Mouse (Mus musculus) heart, embryonic 15.5 days (tissue): Measurements from ENCODE around the gene Nebl. TPM values are rescaled to one million over a fixed set of nuclear protein-coding genes. Genes with fewer than 3 reads are reported as not detected.

Source experiments
- ATAC-seq: fragments of 200-750 bp; cut with Nextera tagmentation; replicated peaks from 2 replicates; pipeline ENCODE4 v1.8.0; 2017; ENCODE audit warnings: low read depth, moderate TSS enrichment; ENCODE audit not compliant: insufficient number of reproducible peaks, insufficient read depth, low FRiP score
- H3K27ac ChIP-seq: fragments of 300-500 bp; sonication (generic); 2 replicates; pipeline ENCODE4 v1.5.1; 2015; ENCODE audit warnings: mild to moderate bottlenecking, inconsistent platforms
- H3K27me3 ChIP-seq: fragments of 300-500 bp; sonication (generic); 2 replicates; pipeline ENCODE4 v1.6.1; 2015; ENCODE audit warnings: inconsistent platforms
- H3K36me3 ChIP-seq: fragments of 300-500 bp; sonication (generic); 2 replicates; pipeline ENCODE4 v1.6.1; 2015; ENCODE audit warnings: mild to moderate bottlenecking, inconsistent platforms
- H3K4me1 ChIP-seq: fragments of 300-500 bp; sonication (generic); replicated peaks from 2 replicates; pipeline ENCODE4 v1.6.1; 2015; ENCODE audit warnings: inconsistent platforms
- H3K4me2 ChIP-seq: fragments of 300-500 bp; sonication (generic); 2 replicates; pipeline ENCODE4 v1.6.1; 2015; ENCODE audit warnings: inconsistent platforms, mild to moderate bottlenecking, moderate library complexity
- H3K4me3 ChIP-seq: fragments of 300-500 bp; sonication (generic); 2 replicates; pipeline ENCODE4 v1.5.1; 2015; ENCODE audit warnings: mild to moderate bottlenecking, inconsistent platforms
- H3K9ac ChIP-seq: fragments of 300-500 bp; sonication (generic); 2 replicates; pipeline ENCODE4 v1.6.1; 2015; ENCODE audit warnings: mild to moderate bottlenecking, inconsistent platforms
- H3K9me3 ChIP-seq: fragments of 300-500 bp; sonication (generic); replicated peaks from 2 replicates; pipeline ENCODE4 v1.6.1; 2016; ENCODE audit warnings: inconsistent platforms
- WGBS: fragments of 180-500 bp; shearing (Covaris S2); methylation state at CpG from one replicate; pipeline ENCODE4 v1.1.7; 2015; ENCODE audit warnings: mixed read lengths; 5-methylcytosine and 5-hydroxymethylcytosine counted together
- polyA plus RNA-seq: library from polyadenylated mRNA; unstranded; fragments of >200 nt; fragmentation: Nextera tagmentation; extraction: Ambion mirVana; gene quantifications from 2 replicates; pipeline ENCODE4 v1.2.1, GENCODE M21; 2015

Gene Nebl
- polyA plus RNA-seq, 1 experiment from 2014 or later, result 237 TPM

DNA sequence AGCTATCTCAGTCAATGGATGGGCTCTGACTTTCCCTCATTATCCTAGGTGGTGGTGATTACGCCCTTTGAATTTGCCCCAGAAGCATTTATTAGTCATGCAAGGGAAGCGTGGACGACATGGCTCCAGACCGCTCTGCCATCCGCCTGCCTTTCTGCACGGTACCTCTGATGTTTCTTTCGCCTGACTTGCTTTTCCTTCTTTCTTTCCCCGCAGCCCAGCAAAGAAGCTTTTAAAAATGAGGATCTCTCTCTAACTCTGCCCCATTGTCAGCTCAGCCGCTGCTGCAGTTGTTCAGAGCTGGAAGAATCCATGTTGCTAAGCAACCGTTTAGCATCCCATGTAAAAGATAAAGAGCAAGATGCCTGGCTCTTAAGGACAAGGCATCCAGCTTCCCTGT is 61.3 kb downstream of the Nebl start:
- no peaks in the 10 kb centered on the region for H3K9me3 ChIP-seq
- no peak overlapping the region for H3K4me3 ChIP-seq
- no peaks in the 10 kb centered on the region for H3K27me3 ChIP-seq
- H3K36me3 ChIP-seq, result no peaks in the 10 kb centered on the region
- no peak overlapping the region for H3K9ac ChIP-seq
- H3K4me1 ChIP-seq, result no peaks in the 10 kb centered on the region
- no peak overlapping the region for H3K27ac ChIP-seq
- 48% methylated on average over 10 of the region's 10 CpGs for WGBS
- ATAC-seq, result no peak
- H3K4me2 ChIP-seq, result no peak overlapping the region

DNA sequence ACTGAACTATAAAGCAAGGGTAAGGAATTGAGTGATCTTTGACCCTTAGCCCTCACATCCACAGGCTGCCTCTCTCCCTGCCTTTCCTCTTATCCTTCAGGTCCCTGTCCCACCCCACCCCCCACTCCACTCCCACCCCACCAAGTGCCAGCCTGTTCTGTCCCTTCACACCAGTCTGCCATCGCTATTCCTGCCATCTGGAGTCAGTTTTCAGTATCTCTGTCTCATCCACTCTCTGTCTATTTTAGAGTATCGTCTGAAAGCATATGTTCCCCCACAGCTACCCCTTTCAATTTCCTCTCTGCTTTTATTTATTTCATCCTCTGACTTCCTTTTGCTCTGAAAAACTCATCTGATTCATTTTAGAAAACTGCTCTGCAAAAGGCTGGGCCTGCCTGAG is 62.3 kb downstream of the Nebl start:
- no peak for ATAC-seq
- H3K27ac ChIP-seq, result no peak overlapping the region
- no peak overlapping the region for H3K4me2 ChIP-seq
- 48% methylated on average over 2 of the region's 2 CpGs for WGBS
- no peaks in the 10 kb centered on the region for H3K4me1 ChIP-seq
- no peak overlapping the region for H3K9ac ChIP-seq
- no peaks in the 10 kb centered on the region for H3K9me3 ChIP-seq
- no peaks in the 10 kb centered on the region for H3K27me3 ChIP-seq
- H3K36me3 ChIP-seq, result no peaks in the 10 kb centered on the region
- no peak overlapping the region for H3K4me3 ChIP-seq

DNA sequence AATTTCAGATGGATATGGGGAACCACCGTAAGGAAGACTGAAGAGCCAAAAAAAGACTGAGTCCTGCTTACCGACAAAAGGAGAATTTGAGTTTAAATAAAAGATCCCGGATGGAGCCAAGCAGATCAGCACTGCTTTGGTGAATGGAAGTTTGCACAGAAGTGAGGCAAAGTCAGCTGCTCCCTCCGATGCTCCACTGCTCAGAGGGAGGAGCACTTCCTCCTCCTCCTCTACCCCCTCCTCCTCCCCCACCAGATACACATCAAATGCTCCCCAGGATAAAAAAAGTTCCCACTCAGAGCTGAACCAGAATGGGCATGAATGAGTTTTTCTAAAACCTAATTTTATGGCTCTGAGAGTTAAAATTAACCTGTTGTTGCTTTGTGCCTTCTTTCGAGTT is 73.1 kb downstream of the Nebl start:
- Histone ChIP-seq H3K27ac (no peak overlapping the region), H3K4me1 (no peaks in the 10 kb centered on the region), H3K27me3 (no peaks in the 10 kb centered on the region), H3K4me2 (no peak overlapping the region), H3K4me3 (no peak overlapping the region), H3K9me3 (no peaks in the 10 kb centered on the region), H3K9ac (no peak overlapping the region), H3K36me3 (no peaks in the 10 kb centered on the region)
- WGBS, result 65% methylated on average over 5 of the region's 5 CpGs
- no peak for ATAC-seq

DNA sequence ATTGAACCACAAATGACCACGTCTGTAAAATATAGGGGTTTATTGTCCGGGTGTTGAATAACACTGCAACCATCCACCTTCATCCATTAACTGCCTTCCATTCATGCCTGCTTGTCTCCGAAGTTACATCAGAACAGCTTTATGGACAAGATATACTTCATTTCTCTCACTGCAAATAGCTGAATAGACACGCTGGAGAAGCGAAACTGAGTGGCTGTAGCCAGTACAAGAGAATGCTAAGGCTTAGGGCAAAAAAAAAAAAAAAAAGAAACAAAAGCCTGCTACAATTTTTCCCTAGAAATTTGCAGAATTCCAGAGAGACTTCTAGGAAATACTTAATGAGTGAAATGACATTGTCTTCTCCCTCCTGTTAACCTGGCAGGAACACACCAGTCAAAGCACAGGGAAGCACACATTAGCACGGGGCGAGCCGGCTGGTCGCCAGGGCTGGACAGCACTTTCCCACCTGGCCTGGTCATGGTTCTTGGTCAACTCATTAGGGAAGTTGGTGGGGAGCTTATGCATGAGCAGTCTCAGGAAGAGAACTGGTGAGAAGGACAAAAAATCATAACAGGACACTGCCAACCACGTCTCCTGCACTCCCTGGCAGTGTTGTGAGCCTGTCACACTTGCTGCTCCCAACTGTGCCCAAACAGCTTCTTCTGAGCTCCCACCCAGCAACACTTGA is 81.0 kb downstream of the Nebl start:
- no peak overlapping the region for H3K9ac ChIP-seq
- no peaks in the 10 kb centered on the region for H3K36me3 ChIP-seq
- H3K27me3 ChIP-seq, result no peaks in the 10 kb centered on the region
- no peaks in the 10 kb centered on the region for H3K9me3 ChIP-seq
- WGBS, result 78% methylated on average over 10 of the region's 10 CpGs
- no peak overlapping the region for H3K4me2 ChIP-seq
- H3K4me3 ChIP-seq, result no peak overlapping the region
- ATAC-seq, result no peak
- H3K4me1 ChIP-seq, result no peaks in the 10 kb centered on the region
- H3K27ac ChIP-seq, result no peak overlapping the region

DNA sequence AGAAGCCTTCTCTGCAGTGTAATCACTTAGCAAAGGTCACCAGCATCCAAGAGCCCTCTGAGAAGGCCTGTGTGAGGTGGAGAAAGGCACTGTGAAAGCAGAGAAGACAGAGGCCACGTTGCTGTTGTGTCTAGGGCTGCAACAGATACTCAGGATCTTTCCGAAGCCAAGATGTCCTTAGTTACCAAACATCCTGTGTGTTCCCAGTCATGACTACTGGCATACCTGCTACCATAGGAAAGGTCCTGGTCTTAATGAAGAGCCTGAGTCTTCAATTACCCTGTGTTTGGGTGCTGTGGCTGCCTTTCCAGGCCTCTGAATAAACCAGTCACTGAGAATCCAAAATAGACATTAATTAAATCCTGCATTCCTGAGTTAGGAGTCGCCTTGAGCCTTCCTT is 81.5 kb downstream of the Nebl start:
- Histone ChIP-seq H3K36me3 (no peaks in the 10 kb centered on the region), H3K27me3 (no peaks in the 10 kb centered on the region), H3K27ac (no peak overlapping the region), H3K4me3 (no peak overlapping the region), H3K9me3 (no peaks in the 10 kb centered on the region), H3K4me1 (no peaks in the 10 kb centered on the region), H3K9ac (no peak overlapping the region), H3K4me2 (no peak overlapping the region)
- WGBS, result 71% methylated on average over 3 of the region's 3 CpGs
- no peak for ATAC-seq

DNA sequence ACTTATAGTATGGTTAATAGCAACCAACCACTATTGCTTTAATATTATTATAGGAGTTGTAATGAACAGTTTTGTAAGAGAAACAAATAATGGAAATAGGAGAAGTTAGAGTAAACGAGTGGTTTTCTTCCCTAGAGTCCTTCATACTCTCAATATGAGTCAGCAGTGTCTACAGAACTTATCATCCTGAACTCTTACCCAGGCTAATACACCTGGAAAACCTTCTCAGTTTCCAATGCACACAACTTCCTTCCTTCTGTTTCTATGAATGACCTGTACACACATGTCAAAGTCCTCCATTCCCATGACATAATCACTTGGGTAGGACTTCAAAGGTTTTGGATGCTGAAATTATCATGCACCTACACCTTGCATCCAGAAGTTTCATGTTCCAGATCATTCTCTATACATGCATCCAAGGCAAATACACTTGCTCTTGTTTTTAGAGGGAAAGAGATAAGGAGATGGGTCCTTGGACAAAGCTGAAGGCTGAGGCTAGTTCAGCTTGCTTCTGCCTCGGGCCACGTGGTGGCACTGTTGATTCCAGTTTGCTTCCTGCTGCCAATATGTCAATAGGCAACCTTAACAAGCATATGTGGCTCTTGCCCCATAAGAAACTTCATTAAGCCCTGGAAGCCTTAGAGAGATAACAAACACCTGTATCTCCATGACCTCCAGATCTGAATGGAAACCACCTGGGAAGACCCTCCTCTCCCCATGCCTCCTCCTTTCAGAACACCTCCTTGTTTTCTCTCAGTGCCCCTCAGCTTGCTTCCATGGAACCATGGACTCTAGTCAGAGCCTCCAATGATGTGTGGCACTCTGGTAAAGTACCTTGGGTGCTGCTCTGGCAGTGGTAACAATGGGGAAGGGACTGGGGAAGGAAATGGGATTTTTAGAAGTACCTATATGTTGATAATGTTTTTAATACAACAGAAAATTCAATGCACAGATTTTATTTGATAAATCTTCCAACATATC is 86.7 kb downstream of the Nebl start:
- Histone ChIP-seq H3K4me3 (no peak overlapping the region), H3K4me2 (no peak overlapping the region), H3K9me3 (no peaks in the 10 kb centered on the region), H3K27ac (no peak overlapping the region), H3K9ac (no peak overlapping the region), H3K4me1 (no peaks in the 10 kb centered on the region), H3K36me3 (no peaks in the 10 kb centered on the region), H3K27me3 (no peaks in the 10 kb centered on the region)
- WGBS, result 27% methylated on average over 3 of the region's 3 CpGs
- ATAC-seq, result no peak

DNA sequence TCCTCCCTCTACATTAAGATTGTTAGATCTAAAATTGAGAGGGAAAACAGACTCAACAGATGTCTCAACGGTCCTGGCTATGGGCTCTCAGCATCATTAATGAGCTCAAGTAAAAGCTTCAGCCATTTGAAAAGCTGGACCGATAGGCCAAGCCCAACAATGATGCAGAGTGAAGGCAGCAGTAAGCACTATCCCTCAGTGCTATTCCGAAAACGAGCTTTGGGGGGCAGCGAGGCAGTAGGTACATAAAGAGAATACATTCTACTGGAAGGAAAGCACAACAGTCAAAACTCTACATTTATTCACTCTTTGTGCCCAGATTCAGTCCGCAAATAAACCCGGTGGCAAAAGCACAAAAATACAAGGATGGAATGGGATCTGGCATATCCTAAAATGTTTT is 87.4 kb downstream of the Nebl start:
- Histone ChIP-seq H3K9me3 (no peaks in the 10 kb centered on the region), H3K36me3 (no peaks in the 10 kb centered on the region), H3K27ac (no peak overlapping the region), H3K4me2 (no peak overlapping the region), H3K4me3 (no peak overlapping the region), H3K4me1 (no peaks in the 10 kb centered on the region), H3K27me3 (no peaks in the 10 kb centered on the region), H3K9ac (no peak overlapping the region)
- ATAC-seq, result no peak
- 48% methylated on average over 7 of the region's 7 CpGs for WGBS

DNA sequence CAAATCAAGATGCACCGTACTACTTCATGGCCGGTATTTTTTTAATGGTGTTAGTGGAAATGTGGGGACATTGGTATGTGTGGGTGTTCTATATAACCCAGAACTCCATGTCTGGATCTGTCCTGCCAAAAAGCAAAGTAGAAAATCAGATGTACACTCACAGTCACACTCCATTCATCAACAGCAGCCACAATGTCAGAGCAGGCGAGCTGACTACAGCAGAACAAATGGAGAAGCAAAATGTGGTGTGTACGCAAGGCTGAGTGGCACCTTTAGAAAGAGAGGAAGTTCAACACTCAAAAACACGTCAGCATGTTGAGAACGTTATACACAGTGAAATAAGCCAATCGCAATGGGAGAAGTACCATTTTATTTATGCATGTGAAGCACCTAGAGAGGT is 88.5 kb downstream of the Nebl start:
- no peak for ATAC-seq
- Histone ChIP-seq H3K9me3 (no peaks in the 10 kb centered on the region), H3K4me1 (no peaks in the 10 kb centered on the region), H3K9ac (no peak overlapping the region), H3K4me2 (no peak overlapping the region), H3K27me3 (no peaks in the 10 kb centered on the region), H3K27ac (no peak overlapping the region), H3K4me3 (no peak overlapping the region), H3K36me3 (no peaks in the 10 kb centered on the region)
- WGBS, result 70% methylated on average over 7 of the region's 7 CpGs

DNA sequence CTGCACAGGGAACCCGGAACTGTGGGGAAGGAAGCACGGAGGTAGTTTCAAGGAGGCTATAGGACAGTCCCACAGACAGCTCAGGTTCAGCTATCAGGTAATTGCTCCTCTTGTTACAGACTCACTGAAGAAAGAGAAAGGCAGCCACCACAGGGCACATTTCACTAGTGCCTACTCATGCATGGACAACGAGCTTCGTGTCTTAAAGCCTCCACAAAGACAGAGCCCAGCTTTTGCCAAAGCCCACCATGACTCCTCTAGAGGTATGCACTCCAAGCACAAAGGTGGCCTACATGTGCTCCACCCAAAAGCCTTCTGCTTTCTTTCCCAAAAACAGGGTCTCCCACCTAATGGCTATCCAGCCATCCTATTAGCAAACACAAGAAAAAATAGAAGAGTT is 90.4 kb downstream of the Nebl start:
- H3K9ac ChIP-seq, result no peak overlapping the region
- WGBS, result 88% methylated on average over 4 of the region's 4 CpGs
- no peaks in the 10 kb centered on the region for H3K36me3 ChIP-seq
- no peaks in the 10 kb centered on the region for H3K27me3 ChIP-seq
- H3K27ac ChIP-seq, result no peak overlapping the region
- no peak for ATAC-seq
- H3K4me1 ChIP-seq, result no peaks in the 10 kb centered on the region
- H3K4me2 ChIP-seq, result no peak overlapping the region
- no peak overlapping the region for H3K4me3 ChIP-seq
- no peaks in the 10 kb centered on the region for H3K9me3 ChIP-seq

DNA sequence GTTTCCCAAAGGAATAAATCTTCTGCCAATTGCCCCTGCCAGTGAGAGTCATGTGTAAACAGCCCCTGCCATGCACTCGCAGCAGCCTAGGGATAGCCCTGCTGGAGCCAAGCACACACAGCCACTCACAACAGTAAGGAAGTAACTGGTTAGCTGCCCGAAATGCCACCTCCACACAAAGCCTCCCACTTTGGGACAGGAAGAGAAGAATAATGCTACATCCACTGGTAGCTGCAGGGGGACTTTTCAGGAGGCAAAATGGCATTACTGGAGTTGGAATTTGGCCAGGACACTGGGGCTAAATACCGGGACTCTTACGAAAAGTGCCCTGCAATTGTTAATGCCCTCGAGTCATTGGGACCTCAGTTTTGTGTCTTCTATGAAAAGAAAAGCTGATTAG is 92.6 kb downstream of the Nebl start:
- H3K27me3 ChIP-seq, result no peaks in the 10 kb centered on the region
- no peaks in the 10 kb centered on the region for H3K9me3 ChIP-seq
- no peaks in the 10 kb centered on the region for H3K36me3 ChIP-seq
- H3K4me1 ChIP-seq, result no peaks in the 10 kb centered on the region
- no peak overlapping the region for H3K4me2 ChIP-seq
- 66% methylated on average over 5 of the region's 5 CpGs for WGBS
- H3K27ac ChIP-seq, result no peak overlapping the region
- no peak overlapping the region for H3K9ac ChIP-seq
- no peak for ATAC-seq
- H3K4me3 ChIP-seq, result no peak overlapping the region

DNA sequence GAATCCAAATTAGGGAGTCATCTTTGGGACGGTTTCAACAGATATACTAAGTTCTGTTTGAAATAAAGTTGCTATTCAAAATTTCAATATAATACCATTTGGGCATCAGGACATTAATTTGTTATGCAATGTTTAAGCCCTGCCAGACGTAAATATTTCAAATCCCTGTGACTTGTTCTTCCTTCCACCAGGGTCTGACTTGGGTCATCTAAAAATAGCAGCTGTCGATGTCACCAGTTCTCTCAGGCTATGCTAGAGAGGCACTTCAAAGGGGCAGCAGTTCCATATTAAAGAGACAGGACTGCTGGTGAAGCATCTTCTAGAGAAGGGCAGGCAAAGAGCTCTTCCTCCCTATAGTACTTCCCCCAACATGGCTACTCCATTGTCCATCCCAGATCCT is 107.3 kb downstream of the Nebl start:
- ATAC-seq, result peak; percentile 55; the same call in 1 of the 2 replicates
- Histone ChIP-seq H3K9ac (no peak overlapping the region), H3K27me3 (no peaks in the 10 kb centered on the region), H3K4me2 (no peak overlapping the region), H3K4me3 (no peak overlapping the region), H3K9me3 (no peaks in the 10 kb centered on the region), H3K36me3 (no peaks in the 10 kb centered on the region), H3K27ac (peak overlapping the region; percentile 31), H3K4me1 (peaks cover 16% of the 10 kb centered on the region)
- WGBS, result 26% methylated on average over 3 of the region's 3 CpGs
